Mouse (Mus musculus) adrenal gland, postnatal 10 days (tissue): ENCODE data around the gene Gtf3c5. TPM values are rescaled to one million over a fixed set of nuclear protein-coding genes. Genes with fewer than 3 reads are reported as not detected.

ENCODE experiments used
- DNase-seq: peaks from one replicate; pipeline ENCODE4 v3.0.0; 2021; ENCODE audit warnings: mixed read lengths
- total RNA-seq, 2 experiments: library from RNA; stranded (reverse); gene quantifications; 2 replicates each; pipeline ENCODE4 v1.2.3; 2021

Gene Gtf3c5
- total RNA-seq, 2 experiments from 2014 or later: 15.5 to 21.5 TPM

DNA sequence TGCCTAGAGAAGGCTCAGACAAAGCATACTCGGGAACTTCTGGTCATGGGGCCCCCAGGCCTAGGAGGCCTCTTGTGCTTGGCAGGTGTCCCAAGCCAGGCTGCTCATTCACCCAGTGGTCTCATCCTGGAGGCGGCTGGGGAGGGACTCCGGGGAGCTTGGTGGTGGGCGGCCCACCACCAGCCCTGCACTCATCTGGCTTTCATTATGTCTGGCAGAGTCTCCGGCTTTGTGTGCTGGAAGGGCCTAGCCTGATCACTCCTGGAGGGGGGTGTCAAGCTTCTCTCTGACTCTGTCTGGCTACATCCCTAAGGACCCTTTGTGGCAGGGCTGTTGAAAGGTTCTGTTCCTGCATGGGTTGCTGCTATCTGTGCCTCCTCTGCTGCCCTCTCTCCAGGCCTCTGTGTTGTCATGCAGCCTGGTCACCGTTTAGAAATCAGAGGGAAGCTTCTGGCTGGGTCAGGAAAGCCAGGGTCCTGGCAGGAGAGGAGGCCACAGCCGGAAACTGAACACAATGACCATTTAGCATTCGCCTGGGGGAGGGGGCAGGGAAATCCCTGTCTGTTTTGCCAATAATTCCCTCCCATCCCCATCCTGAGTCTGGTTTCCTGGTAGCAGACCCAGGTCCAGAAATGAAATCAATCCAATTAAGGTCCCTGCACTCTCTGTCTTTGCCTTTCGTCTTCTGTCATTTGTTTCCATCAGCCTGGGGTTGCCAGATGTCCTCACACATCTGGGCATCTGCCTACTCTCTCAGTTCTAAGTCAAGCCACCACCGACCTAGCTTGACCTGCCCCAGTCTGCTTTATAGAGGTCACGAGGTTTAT lies 48.9 kb downstream of the Gtf3c5 start:
- peak; percentile 59 for DNase-seq

DNA sequence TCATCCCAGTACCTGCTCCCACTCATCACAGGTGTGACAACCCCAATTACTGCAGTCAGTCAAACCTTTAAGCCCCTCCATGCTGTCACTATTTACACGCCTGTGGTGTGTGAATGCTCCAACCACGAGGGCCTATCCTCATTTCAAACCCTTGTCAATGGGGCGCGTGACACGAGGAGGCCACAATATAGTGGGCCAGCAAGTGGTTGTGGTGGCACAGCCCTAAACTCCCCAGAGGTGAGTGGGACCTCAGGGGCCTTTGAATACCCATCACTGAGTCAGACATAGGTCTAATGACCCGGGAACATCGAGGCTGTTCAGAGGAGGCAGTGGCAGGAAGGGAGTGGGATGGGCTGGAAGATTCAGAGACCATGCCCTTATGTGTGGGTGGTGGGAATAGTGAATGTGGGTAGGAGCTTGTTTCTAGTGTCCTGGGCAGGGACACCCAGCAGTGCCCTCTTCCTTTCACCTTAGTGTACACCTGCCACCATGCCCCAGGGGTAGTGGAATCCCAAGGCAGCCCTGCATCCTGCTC lies 49.6 kb downstream of the Gtf3c5 start:
- DNase-seq: no peak

DNA sequence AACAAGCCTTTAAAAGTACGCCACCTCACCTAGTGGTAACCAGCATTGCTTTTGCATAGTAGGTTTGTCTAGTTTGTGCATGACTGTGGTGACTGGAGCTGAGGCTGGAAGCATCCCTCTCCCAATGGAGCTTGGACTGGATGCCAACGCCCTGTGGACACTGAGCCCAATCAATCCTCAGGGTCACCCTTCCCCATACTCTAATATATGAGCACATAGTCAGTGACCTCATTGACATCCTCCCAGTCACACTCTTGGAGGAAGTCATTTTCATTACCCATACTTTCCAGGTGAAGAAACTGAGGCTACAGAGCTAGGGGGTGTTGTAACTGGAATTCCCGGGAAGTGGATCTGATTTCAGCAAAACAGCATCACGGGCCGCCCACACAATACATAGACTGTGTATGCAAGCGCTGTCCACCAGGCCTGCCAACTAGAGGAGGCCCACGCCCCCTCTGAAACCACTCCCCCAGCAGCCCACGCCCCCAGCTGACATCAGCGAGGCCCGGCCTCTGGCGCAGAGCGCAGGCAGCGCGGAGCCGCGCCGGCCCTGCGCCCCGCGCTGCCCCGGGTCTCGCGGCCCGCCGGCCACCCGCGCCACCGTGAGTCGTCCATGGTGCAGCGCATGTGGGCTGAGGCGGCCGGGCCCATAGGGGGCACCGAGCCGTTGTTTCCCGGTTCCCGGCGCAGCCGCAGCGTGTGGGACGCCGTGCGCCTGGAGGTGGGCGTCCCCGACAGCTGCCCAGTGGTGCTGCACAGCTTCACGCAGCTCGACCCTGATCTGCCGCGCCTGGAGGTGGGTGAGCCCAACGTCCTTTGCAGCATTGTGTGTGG lies 50.4 kb downstream of the Gtf3c5 start:
- peak; percentile 95 for DNase-seq

DNA sequence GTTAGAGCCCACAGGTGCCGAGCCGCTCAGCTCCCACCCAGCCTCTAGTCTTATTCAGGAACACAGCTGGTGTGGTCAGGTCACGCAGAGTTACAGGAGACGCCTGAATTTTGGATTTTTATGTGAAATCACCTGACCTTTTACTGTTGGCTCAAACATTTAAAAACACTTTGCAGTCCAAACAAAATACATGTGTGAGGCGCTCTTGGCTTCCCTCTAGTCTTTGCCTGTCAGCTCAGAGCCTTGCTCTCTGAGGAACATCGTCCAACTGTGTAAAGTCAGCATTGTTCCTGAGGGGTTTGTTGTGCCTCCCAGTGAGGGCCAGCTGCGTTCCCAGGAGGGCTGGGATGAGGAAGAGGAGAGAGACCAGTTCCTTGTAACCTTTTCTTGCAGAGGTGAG lies 53.2 kb downstream of the Gtf3c5 start:
- no peak for DNase-seq

DNA sequence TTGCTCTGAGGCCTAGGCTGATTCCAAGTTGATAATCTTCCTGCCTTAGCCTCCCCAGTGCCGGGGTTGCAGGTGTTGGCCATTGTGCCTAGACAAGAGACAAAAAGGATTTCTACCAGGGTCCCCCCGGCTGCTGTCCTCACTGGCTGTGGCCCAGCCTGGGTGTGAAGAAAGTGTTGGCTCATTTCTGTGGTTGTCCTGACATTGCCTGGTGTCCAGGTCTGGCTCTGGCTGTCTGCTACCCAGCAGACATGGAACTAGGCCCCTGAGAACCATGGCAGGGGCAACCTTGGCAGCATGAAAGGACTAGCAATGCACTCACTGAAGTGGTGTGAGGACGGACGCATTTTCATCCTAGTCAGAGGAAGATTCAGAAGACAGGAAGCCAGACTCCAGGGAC lies 53.7 kb downstream of the Gtf3c5 start:
- DNase-seq: no peak

DNA sequence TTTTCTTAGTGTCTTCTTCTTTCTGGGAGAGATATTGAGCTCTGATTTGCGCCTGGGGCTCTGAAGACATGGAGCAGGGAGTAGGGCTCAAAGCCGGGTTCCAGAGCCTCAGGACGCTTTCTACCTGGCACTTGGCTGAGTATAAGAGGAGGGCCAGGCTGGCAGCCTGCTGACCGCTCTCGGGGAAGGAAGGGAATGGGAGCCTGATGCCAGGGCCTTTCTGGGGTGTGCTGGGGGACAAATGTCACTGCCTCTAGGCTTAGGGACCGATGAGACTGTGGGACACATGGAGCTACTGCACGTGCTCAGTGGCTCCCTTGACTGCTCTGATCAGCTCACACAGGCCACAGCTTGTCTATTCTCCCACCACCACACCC lies 55.2 kb downstream of the Gtf3c5 start:
- DNase-seq: no peak

DNA sequence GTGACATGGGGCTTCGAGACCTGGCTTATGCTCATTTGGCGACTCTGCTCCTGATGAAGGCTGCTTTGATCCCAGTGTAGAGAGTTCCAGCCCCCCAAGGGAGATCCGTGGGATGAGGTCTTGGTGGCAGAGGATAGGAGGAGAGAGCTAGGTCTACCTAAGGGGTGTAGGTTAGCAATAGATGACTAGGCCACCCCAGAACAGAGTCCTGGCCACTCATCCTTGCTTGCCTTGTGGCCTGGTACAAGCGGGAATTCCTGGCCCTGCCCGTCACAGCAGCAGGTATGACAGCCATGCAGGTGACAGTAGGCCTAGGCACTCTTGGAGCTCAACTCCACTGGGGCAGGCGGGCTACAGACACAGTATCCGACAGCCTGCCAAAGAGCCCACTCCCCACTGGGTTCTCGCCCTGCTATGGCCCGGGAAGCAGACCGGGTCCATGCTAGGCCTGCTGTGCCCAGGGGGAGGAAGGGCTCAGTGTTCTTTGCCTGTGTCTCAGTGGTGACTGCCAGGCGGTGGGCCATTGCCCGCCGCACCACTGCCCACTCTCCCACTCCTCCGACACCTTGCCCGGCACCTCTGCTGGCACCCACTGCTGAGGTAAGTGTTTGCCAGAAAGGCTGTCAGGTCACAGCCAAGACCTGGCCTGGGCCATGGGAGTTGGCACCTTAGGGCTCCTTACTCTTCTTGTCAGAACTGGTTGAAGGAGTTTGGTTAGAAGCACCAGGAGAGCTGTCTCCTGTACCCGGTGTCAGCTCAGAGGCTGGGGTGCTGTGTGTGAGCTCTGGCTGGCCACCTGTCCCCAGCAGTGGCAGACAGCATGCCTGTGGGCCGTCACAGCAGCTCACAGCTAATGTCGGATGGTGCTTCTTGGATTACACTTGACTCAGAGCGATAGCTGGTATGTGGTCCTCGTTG lies 55.9 kb downstream of the Gtf3c5 start:
- no peak for DNase-seq

DNA sequence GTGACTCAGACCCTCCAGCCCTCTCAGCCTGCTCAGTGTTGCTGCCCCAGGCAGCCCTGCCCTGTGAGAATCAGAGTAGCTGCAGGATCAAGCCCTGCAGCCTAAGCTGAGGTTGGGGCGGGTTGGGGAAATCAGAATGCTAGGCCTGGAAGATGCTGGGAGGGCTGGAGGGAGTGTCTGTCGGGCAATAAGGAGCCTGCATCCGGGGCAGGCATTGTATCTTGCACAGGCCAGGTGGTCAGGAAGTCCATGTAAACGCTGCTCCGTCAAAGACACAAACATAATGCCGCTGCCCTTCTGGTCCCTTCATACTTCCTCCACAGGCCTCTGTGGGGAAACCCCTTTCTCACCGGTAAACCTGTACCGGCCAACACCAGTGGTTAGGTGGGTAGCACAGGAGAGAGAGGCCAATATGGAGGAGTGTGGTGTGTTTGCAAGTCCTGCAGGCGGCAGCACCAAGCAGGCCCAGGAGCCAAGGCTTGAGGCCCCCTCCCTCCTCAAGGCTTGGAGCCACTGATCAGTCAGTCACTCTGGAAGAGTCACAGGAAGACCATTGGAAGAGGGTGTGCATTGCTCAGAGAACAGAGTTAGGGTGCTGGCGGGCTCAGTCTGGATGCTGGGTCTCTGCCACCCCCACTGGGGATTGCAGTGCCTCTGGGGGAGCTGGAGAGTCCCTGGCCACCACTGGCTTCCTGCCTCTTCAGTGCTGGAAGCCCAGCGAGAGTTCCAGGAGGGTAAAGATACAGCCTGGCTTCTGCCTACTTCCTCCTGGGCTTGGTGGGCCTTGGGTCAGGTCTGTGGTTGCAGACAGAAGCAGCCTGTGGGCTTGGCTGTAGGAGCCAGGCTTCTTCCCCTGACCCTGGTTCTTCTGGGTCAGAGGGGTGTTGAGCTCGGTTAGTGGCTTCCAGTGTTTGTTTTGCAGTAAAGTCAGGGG lies 57.3 kb downstream of the Gtf3c5 start:
- DNase-seq: peak; percentile 5

DNA sequence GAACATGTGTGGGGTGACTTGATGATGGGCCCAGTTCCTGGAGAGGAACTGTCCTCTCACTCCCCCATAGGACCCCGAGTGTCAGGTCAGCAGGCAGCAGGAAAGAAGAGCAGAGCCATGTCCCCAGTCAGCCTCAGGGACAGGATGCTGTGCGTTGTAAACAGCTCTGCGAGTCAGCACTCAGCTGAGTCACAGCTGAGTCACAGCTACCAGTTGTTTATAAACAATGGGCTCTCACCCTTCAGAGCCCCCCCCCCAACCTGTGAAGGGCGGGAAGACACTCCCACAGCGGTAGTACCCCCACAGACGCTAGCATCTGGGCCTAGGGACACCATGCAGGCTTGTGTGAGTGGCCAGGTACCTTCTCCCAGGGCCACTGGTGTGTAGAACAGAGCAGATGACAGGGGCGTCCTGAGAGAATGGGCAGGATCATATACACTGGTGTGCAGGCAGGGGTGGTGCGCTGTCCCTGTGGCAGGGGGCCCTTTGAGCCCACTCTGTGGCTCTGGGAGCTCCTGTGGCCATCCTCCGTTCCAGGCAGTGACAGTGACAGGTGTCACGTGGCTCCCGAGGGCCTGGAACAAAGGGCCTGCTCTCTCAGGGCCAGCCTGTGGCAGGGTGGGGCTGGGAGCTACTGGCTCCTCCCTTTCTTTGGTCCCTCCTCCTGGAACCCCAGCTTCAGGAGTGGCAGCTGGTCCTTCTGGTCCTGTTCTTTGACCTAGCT lies 58.2 kb downstream of the Gtf3c5 start:
- peak; percentile 80 for DNase-seq

DNA sequence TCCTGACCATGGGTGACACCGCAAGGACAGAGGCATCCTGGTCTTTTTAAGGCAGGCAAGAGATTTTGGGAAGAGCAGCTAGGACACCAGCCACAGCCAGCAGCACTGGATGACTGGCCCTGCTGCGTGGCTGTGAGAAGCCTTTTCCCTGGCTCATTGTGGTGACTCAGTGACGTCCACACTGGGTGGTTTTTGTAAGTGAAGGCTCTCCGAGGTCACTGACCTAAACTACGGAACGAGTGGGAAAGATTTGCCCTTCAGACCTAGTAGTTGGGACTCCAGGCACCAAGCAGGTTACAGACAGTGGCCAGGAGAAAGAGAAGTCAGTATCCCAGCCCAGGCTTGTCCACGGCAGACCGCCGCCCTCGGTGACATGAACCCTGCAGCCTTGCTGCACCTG lies 59.1 kb downstream of the Gtf3c5 start:
- DNase-seq: peak; percentile 56

DNA sequence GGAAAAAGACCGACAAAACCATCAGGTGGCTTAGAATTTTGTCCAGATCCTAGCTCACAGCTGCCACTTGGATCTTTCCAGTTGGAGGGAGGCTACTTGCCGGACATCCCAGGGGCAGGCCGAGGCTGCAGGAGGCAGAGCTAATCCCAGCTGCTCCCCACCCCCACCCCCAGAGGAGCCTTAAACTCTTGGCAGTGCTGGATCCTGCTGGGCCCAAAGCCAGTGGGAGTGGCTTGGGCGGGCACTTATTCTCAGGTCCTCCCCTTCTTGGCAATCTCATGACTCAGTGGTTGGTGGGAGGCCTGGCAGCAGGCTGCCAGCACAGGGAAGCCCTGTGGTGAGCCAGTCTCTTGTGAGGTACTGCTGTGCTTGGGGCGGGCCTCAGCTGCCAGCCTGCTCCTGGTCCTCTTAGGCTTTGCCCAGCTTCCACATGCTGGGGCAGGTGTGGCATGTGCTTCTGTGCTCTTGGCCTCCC lies 59.9 kb downstream of the Gtf3c5 start:
- DNase-seq: peak; percentile 94

DNA sequence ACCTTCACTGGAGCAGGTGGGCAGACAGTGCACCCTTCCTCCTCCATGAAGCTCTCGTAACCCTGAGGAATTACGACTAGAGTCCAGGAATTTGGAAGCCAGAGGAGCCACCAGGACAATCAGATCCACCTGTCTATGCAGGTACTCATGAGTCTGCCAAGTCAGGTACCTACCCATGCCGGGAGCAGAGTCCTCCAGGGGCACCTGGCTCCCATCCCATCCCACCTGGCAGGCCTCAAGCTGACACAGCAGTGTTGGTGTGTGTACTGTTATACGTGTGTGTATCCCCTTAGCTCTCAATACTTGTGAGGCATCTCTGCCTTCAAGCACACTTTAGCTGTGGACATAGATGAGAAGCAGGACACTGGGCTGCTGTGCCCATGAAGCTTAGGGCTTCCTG lies 61.4 kb downstream of the Gtf3c5 start:
- DNase-seq: no peak

DNA sequence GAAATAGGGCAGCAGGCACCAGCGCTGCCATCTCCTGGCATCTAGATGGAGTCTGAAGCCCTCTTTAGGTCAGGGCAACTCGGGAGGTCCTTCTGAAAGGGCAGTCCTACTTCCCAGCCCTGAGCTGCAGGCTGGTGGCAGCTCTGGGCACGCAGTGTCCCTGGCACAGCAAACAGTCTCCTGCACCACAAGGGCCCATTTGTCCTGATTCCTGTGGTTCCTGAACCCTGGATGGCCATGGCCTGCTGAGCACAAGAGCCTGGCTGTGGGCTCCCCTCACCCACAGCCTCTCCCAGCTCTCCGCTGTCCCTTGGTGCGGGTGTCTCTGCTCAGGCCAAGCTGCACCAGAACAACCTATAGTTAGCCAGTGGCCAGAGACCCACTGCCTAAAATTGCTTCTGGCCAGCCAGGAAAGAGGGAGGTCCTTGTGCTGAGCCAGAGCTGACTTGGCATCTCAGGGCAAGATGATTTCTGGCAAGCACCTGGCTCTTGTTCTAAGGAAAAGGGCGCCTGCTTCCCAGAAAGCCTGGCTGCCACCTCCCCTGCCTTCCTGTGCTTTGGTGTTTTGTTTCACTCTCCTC lies 61.9 kb downstream of the Gtf3c5 start:
- DNase-seq: no peak

DNA sequence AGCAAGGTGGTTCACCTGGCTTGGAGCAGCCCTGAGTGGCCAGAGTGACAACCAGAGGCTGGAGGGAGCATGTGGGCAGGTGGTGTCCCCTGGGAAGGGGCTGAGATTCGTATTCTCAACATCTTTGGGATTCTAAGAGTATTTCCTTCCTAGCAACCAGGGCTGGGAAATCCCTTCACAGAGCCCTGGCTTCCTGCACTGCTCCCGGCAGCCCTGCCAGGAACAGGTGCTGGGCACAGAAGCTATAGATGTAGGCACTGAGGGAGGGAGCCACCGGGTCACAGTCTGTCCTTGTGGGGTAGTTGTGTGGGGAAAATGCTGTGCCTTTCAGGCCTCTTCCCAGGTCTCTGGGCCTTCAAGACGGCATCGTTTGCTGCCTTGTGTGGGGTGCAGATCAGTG lies 63.0 kb downstream of the Gtf3c5 start:
- no peak for DNase-seq

DNA sequence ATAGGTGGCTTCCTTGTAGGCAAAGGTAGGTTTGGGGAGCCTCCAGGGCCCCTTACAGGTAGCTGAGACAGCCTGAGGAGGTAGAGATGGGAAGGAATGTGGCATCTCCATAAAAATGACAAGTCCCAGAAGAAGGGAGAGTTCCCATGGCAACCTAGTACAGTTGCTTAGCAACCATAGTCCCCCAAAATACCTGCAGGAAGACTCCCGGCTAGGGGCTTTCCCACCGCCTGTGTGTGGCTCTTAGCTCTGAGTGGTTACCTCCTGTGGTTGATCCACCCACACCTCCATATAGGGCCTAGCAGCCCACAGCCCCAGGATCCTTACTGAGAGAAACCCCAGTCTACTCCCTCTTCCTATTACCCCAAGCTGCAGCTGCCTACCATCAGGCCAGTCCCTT lies 65.3 kb downstream of the Gtf3c5 start:
- DNase-seq: no peak

DNA sequence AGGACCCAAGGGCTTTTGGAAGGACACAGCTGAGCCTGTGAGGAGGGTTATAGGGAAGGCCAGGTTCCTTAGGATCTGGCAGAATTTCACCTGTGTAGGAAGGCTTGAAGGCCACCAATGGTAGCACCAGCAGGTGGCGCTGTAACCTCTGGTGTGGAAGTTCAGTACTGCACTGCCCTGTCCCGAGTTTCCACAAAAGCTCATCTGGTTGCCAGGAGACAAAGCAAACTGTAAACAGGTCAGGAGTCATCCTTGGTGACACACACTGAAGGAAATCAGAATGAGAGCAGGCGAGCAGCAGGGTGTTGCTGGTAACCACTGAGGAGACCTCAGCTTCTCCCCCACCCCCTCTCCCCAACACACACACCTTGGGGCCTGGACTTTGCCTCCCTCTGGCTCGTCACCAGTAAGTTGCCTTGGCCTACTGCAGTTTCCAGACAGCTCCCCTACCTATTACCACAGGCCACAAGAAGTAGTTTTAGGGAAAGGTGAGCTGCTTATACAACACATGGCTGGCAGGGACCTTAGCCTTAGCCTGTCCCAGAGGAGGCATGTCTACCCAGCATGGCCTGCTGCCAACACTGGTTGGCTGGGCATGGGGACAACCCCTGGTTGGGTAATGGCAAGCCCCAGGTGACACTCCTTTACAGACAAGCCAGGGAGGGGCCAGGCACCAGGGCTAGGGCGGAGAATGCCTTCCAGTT lies 66.2 kb downstream of the Gtf3c5 start:
- peak; percentile 90 for DNase-seq
